Mouse (Mus musculus): ENCODE data around the gene Hoxb4.

Hoxb4 gene

DNA sequence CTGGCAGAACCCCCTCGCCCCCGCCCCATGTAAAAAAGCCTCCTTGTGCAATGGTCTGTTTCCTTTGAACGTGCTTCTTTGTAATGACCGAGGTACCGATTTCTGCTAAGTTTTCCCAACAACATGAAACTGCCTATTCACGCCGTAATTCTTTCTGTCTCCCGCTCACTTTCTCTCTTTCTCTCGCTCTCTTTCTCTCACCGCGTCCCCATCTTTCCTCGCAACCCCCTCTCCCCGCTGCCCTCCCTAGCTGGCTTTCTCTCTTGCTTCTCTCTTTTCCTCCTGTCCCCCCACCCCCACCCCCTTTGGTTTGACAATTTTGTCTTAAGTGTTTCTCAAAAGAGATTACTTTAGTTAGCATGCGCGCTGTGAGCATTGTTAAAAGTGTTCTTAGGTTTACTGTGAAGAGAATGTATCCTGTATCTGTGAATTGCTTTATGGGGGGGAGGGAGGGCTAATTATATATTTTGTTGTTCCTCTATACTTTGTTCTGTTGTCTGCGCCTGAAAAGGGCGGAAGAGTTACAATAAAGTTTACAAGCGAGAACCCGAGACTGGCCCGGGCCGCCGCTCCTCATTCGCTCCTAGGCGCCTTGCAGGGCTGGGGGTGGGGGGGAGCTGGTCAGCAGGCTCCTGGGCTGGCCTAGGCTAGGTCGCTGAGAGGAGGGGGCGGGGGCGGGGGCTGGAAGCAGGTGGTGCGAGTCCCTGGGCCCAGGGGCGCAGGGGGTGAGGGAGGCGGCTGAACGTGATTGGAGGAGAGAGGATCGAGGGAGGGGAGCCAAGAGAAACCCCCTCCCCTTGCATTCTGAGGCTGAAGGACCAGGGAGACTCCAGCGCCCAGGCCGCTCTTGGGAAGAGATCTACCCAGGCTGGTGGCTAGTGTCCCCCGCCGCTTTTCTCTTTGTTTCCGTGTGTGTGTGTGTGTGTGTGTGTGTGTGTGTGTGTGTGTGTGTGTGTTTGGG lies 33.0 kb upstream of the Hoxb4 start:
- DNase-seq (ENCODE audit: low spot score in 2 of 2), result no peak

DNA sequence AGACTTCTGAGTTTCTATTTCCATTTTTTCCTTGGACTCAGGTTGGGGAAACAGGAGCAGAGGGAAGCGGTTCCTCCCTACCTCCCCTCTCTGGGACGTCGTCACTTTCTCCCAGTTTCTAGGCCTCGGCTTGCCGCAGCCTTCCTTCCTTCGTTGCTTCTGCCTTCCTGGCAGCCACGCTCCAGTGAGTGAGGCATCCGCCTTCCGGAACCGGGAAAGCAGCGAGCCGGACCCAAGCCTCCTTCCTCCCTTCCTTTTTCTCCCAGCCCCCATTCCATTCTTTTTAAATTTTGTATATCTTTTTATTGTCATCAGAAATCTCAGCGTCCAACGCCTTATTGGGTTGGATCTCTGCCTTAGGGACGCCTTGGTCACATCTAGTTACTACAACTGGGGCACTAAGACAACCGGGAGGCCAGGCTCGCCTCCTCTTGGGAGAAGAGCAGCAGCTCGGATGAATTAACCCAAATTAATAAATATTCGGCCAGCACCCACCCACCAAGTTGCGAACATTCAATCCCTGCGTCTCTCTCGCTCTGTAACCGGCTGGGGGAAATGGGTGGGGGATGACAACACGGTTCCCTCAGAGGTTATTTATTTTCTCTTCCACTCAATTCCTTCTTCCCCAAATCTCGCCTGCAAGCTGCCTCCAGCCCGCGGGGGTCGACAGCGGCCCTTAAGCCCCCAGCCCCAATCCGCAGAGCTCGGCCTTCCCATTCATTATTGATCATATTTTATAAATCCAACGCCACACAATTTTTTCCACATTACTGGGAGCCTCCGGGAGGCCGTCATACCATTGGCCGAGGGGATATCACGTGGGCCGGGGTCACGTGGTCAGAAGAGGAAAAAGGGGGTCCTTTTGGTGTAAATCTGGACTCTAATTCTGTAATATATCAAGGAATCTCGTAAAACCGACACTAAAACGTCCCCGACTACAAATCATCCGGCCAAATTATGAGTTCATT lies 32.0 kb upstream of the Hoxb4 start, which contains the start of gene Hoxb7:
Hoxb7 (plus strand) TSS at position 853 of the 968 bp plus-strand sequence.
- no peak for DNase-seq (ENCODE audit: low spot score in 2 of 2)

DNA sequence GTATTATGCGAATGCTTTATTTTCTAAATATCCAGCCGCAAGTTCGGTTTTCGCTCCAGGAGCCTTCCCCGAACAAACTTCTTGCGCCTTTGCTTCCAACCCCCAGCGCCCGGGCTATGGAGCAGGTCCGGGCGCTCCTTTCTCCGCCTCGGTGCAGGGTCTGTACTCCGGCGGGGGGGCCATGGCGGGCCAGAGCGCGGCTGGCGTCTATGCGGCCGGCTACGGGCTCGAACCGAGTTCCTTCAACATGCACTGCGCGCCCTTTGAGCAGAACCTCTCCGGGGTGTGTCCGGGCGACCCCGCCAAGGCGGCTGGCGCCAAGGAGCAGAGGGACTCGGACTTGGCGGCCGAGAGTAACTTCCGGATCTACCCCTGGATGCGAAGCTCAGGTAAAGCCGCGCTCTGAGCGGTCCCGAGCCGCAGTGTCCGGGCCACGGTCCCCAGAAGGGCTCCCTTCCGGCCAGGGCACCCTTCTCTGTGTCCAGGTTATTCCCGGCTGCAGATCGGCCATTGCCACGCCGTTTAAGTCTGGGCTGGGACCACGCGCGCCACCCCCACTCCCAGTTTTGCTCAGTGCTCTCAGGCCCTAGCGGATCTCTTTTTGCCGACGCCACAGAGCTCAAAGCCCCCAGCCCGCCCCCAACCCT lies 31.2 kb upstream of the Hoxb4 start:
- DNase-seq (ENCODE audit: low spot score in 2 of 2), result no peak

DNA sequence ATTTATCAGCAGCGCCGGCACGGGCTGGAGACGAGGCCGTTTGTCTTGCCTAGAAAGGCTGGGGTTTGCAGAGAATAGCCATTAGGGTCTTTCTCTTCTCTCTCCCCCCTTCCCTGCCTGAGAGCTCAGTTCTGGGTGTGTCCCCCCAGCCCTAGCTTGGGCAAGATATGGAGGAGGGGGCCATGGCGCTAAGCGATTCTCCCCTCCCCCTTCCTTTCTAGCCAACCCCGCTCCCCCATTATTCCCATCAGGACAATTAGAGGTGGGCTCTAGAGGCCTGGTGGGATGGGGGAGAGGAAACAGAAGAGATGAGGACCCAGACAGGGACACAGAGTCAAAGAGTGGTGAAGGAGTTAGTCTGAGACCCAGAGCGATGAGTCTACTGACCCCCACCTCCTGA lies 30.7 kb upstream of the Hoxb4 start:
- no peak for DNase-seq (ENCODE audit: low spot score in 2 of 2)

DNA sequence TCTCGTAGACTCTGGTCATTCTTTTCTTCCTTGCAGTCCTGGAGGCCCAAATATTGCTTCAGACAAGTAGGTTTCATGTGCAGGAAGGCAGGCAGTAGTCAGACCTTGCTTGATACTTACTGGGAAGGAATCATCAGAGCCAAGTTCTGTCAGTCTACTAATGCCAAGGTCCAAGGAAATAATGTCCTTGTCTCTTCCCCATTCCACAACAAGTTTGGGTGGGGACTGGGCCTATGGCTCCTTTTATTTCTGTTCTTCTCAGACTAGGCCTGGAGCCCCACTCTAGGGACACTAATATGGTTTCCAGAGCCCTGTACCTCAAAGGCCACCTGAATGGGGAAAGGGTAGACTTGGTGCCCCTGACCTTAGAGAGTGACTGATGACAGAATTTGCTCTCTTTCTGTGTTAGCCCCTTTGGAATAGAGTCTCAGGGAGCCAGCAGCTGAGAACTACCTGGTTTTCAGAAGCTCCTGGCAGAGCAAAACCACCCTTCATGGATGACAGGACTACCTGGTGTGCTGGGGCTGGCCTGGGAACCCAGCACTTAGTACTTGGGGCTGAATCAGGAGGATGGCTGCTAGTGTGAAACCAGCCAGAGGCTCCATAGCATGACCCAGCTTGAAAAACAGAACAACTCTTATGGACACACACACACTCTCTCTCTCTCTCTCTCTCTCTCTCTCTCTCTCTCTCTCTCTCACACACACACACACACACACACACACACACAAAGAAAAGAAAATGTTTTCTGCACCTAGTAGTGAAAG lies 29.4 kb upstream of the Hoxb4 start:
- DNase-seq (ENCODE audit: low spot score in 2 of 2), result no peak

DNA sequence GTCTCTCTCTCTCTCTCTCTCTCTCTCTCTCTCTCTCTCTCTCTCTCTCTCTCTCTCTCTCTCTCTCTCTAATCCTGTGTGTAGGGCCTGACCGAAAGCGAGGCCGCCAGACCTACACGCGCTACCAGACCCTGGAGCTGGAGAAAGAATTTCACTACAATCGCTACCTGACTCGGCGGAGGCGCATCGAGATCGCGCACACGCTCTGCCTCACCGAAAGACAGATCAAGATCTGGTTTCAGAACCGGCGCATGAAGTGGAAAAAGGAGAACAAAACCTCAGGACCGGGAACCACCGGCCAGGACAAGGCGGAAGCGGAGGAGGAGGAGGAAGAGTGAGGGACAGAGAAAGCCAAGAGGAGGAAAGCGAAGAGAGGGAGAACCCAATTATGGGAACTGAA lies 28.8 kb upstream of the Hoxb4 start:
- no peak for DNase-seq (ENCODE audit: low spot score in 2 of 2)

DNA sequence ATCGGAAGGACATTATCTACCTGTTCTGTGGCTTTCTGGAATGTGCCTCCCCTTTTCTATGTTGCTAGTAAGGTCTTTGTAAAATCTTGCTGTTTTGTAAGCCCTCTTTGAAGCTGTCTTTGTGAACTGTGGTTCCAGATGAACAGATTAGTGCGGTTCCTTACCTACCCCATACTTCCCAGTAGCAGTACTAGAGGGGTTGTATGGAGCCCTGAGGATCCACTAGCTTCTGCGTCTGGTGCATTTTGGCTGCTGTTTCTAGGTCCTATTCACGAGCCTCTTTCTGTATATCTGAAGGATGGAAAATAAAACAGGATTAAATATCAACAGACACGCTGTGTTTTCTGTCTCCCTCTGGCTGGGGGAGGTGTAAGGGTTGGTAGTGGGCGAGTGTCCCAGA lies 28.2 kb upstream of the Hoxb4 start:
- DNase-seq (ENCODE audit: low spot score in 2 of 2), result no peak

DNA sequence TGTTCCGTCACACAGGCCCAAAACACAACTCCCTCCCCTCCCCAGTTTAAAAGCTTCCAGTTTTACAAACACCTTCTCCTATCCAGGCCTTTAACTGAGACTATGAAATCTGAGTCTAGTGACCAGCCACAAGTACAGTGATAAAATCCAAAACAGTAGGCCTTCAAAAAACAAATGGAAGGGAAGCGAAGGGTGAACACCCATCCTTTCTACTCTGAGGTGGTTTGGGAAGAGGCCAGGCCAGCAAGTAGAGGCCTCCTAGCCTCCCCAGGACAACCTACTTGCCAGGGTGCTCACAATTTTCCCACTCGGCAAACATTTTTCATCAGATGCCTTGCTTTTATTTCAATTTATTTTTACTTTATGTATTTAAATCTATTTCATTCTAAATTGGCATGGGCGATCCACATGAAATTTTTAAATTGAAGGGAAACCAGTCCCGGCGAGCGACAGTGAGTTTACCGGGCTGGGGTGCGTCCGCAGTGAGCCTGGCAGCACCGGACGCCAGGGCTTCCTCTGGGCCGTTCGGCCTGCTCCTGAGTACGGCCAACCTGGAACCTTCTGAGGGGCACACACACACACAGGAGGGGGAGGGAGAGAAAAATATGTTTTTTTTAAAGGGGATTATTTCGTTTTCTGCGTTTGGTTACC lies 27.2 kb upstream of the Hoxb4 start:
- DNase-seq (ENCODE audit: low spot score in 2 of 2), result no peak

DNA sequence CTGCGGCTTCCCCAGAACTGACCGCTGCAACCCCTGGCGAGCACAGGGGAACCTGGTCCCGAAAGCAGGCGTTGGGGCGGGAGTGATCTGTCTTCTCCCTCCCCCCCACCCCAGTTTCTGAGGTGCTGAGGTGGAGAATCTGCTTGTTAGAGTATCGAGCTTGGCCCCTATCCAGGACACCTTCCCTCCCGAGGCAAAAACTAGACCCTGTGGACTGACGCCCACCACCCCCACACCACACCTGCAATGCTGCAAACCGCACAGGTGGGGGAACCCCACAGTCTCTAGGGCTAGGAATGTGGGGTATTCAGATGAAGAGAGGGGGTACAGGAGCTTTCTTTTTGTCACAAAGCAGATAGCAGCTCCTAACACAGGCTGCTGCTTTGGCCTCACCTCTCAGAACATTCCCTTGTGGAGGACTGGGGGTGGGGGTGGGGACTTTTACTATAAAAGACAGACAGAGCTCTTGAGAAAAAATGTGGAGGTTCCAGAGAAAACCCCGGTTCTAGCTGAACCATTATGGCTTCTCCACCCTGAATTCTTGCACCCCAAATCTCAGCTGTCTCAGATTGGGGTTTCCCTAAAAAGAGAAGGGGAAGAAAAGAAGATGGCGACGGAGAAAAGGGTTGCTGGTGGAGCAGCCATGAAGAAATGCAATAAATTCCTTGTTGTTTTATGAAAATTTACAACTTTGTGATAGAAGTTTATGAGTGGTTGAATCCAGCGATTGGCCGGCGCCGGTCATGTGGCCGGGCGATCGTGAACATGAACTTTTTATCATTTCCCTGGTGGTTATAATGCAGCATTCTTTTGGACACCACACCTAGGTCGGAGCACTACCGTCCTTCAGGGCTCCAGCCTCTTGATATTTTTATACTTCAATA lies 26.1 kb upstream of the Hoxb4 start, which contains the start of gene Hoxb6:
Hoxb6 (plus strand) TSS at position 796 of the 884 bp plus-strand sequence.
- DNase-seq (ENCODE audit: low spot score in 2 of 2), result no peak

DNA sequence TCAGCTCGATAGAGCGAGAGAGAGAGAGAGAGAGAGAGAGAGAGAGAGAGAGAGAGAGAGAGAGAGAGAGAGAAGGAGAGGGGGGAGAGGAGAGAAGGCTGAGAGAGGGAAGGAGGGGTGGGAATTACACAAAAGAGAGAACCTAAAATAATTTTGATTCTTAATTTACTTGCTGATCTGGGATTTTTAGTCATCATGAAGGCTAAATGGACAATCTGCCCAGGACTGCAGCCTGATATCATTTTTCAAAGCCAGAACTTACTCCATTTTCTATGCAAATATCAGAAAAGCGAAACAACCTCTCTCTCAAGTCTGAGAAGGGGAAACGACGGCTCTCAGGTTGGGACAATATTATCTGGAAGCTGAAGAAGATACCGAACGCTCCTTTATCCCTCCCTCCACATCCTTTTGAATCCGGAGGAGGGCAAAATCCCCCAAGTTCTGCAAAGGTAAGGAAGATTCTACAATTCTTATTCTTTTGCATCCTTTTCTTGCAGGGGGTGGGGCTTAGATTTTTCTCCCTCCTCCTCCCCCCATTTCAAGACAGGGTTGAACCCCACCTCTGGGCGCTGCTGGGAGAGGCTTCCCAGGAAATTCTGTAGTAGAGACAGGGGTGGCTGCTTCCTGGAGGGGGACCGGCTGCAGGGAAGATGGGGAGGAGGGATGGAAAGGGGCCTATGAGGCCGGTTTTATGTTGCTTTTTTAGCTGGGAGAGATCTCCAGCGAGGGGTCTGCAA lies 25.3 kb upstream of the Hoxb4 start:
- DNase-seq (ENCODE audit: low spot score in 2 of 2), result no peak

DNA sequence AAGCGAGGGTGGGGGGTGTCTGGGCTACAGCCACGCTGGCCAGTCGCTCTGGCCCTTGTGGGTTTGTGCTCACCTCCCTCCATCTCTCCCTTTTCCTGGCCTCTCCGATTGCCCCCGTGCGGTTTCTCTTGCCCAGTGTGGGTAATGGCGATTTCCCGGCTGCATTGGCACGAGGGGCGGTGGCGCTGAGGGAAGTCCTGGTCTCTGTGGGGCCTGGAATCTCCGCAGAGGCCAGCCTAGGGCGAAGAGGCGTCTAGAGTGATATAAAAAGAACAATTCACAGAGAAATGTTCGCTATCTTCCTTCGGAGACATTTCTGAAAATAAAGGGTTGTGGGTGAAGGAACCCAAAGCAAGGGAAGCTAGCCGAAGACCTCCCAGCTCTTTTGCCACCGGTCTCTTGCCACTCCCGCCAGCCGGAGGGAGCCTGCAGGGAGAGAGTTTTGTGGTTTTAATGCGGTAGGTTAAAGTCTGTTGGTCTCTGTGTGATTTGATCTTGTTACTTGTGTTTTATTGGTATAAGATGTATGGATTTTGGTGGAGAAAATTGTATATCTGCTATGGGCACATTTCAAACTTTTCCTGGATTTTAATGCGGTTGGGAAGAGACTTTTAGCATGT lies 24.7 kb upstream of the Hoxb4 start:
- DNase-seq (ENCODE audit: low spot score in 2 of 2), result no peak

DNA sequence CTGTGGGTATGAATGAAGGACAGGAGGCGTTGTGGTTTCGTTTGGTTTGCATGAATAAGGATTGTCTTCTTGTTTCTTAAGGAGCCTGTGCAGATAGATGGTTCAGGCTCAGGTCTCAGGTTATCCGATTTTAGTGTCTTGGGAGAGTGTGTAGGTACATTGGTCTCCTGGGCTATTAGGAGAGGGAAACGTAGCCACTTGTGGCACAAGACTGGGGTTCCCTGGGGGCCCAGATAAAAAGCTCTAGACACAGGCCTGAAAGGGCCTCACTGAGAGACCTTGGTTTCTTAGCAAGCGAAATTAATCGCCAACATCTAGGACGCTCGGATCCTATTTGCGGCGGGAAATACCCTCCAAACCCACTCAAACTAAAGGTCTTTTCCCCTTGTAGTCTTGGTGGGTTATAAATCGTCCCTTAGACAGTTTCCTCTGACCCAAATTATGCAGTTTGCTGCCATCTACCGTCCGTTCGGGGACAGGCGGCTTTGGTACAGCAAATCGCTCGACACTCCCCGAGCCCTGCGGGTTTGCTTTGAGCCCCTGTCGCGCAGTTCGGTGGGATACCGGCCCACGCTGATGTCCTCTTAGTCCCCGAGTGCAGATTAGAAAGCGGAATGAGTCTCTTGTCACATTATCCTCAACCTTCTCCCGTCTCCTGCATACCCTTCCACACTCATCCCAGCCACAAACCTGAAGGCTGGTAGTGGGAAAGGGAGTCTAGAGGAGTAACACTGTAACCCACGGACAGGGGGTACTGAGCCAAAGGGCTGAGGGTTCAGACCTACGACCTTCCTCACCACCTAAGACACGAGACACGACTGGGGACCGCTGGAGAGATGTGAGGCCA lies 23.6 kb upstream of the Hoxb4 start:
- no peak for DNase-seq (ENCODE audit: low spot score in 2 of 2)

DNA sequence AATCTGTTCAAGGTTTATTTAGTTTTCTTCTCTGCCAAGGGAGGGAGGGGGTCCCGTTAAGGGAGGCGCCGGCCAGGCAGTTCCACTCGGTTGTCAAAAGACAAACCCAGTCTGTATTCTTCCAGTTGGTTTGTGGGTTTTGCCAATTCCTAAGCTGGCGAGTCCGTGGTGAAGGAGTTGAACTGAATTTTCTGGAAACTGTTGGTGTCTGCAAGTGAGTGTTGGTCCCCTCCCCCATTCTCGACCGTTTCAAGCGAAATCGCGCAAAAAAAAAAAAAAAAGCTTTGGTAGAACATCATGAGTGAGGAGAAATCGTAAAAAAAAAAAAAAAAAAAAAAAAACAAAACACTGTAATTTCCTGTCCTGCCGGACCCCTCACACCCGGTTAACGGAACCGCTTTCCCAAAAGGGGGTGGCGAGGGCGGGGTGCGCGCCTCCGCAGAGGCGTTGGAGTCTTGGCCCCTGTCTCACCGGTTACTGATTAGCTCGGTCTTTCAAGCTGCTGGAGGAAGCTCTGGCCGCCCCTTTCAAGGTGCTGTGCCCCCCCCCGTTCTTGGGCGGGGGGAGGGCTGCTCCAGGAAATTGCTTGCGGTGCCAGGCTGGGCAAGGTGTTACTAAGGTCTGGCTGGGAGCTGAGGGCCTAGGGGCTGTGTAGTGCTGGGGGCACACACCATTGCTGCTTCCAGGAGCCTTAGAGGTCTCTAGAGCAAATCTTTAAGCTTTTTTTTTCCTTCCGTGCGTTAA lies 22.8 kb upstream of the Hoxb4 start:
- no peak for DNase-seq (ENCODE audit: low spot score in 2 of 2)

DNA sequence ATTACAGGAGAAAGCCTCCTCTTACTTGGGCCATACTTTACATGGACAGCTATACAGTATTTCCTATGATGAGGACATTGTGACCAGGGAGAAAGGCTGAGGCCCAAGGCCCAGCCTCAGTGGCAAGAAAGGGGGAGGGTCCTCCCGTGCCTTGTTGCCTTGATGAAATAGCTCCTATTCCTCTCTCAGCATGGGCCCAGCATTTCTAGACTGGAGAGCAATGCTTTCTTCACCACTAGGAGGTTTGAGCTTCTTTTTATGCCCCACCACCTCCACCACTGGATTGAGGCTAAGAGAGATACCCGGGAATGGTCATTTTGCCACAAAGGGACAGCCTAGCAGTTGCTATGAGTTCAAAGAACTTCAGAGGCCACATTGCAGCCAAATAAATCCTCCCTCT lies 21.1 kb upstream of the Hoxb4 start:
- no peak for DNase-seq (ENCODE audit: low spot score in 2 of 2)

DNA sequence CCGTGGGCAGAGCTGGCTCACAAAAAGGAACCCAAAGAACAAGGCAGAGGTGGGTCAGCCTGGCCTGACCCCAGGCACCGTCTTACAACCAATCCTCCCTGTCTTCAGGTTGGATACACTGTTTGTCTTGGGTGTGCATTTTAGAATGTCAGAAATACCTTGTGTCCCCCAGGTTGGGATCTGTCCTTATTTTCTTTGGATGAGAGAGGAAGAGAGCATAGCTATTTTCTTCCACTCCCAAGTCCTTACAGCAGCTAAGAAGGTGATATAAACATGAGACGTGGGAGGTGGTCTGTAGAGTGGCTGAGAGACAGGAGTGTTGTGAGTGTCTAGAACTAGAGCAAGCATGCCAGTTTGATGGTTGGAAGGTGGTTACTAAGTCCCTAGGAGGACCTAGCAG lies 20.6 kb upstream of the Hoxb4 start:
- no peak for DNase-seq (ENCODE audit: low spot score in 2 of 2)

DNA sequence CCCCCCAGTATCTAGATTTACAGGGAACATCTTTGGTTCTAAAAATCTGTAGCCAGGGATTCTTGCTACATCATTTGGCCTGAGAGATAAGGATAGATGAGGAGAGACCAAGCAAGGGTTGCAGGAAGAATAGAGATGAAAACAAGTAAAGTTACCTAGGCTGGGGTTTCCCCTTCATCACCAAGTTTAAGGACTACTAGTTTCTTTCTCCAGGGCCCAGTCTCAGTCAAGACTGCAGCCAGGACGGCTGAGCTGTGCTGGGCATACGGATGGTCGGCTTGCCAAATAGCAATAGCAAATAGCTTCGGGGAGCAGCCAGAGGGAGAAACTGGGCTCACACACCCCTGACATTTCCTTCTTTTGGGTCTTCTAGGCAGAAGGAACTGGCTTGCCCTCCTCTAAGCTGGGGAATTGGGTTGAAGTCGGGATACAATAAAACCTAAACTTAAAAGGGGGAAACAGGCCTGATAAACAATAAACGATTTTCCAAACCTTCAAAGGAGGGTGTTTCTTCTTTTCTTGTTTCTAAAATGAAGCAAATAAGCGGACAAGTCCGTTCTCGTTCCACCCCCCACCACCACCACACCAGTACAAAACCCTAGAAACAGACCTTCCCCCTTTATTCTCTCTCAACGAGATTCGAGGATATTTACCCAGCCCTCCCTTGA lies 20.0 kb upstream of the Hoxb4 start:
- no peak for DNase-seq (ENCODE audit: low spot score in 2 of 2)
